Mouse (Mus musculus): ENCODE data around the gene Stag3. TPM values are rescaled to one million over a fixed set of nuclear protein-coding genes. Genes with fewer than 3 reads are reported as not detected.

Stag3 gene
- polyA plus RNA-seq, 1 experiment from 2014 or later, result 2.1 TPM

DNA sequence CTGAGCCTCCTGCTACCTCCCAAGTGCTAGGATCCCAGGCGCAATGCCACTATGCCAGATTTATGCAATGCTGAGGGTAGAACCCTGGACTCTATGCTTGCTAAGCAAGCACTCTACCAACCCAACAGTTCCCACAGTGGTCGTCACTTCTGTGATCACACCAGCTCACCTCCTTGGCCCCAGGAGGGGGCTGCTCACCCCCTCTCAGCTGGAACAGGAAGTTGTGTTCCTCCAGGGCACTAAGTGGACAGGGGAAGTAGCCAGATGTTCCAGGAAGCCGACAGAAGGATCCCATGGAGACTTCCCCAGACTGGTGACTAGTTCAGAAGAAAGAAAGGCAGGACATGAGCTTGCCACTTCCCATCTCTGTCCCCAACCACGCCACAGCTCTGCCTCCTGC is 18.0 kb upstream of the Stag3 start:
- no peak overlapping the region; the same call in 1 of the 2 replicates for H3K9ac ChIP-seq (ENCODE audit: low read length)
- 72% methylated on average over 4 of the region's 4 CpGs for WGBS
- no peak overlapping the region for H3K27ac ChIP-seq (replicated peaks in 1 of 2; ENCODE audit: control insufficient read depth in 1 of 2, insufficient read depth in 1 of 2, low read depth in 2 of 2, low read length in 2 of 2)
- no peak overlapping the region for H3K4me3 ChIP-seq (ENCODE audit: control insufficient read depth in 1 of 2, insufficient read depth in 1 of 2, low read depth in 1 of 2, low read length in 2 of 2)
- no peak for ATAC-seq (ENCODE audit: insufficient number of reproducible peaks, insufficient read depth, low FRiP score, low read depth)
- H3K36me3 ChIP-seq (ENCODE audit: control insufficient read depth, insufficient read depth, low read length), result peaks cover 53% of the 10 kb centered on the region
- peak overlapping the region; percentile 94; the same call in 1 of the 2 replicates for H3K4me2 ChIP-seq (ENCODE audit: low read length)
- H3K4me1 ChIP-seq (ENCODE audit: control insufficient read depth in 2 of 2, insufficient read depth in 2 of 2, low read length in 2 of 2), result peaks cover 20 to 39% of the 10 kb centered on the region in 2 experiments
- no peaks in the 10 kb centered on the region for H3K9me3 ChIP-seq (ENCODE audit: control insufficient read depth, low read length)
- no peaks in the 10 kb centered on the region for H3K27me3 ChIP-seq (ENCODE audit: control insufficient read depth, insufficient read depth, low read length)

DNA sequence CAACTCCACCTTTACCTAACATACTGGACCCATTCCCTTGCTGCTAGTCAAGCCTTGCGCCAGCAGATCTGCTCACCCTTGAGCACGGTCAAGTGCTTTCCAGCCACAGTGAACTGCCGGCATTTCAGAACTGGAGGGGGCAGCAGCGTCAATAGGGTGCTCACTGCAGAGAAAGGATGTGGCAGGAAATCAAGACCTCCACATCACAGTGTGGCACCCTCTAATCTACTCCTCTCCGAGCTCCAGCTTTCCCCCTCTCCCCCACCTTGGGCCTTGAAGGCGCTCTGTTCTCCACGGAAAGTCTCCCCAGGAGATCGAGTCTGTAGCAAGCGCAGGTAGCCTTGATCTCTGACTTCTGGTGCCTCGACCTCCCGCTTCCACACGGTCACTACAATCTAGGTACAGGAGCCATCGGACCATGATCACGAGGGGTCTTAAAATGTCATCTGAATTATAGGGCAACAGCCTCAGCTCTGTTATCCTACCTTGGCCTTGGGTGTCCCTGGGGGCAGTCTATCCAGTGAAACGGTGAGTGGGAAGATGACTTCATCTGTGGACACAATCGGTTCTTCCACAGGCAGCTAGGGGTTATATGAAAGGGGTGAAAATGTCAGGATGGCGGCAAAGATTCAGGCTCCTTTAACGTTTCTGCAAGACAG is 17.3 kb upstream of the Stag3 start:
- WGBS, result 60% methylated on average over 18 of the region's 18 CpGs
- Histone ChIP-seq H3K36me3 (ENCODE audit: control insufficient read depth, insufficient read depth, low read length) (peaks cover 53% of the 10 kb centered on the region), H3K9ac (ENCODE audit: low read length) (peak overlapping the region; percentile 94), H3K27me3 (ENCODE audit: control insufficient read depth, insufficient read depth, low read length) (no peaks in the 10 kb centered on the region), H3K4me3 (ENCODE audit: control insufficient read depth in 1 of 2, insufficient read depth in 1 of 2, low read depth in 1 of 2, low read length in 2 of 2) (peak overlapping the region; percentile 86 to 96), H3K4me1 (ENCODE audit: control insufficient read depth in 2 of 2, insufficient read depth in 2 of 2, low read length in 2 of 2) (peaks cover 20 to 39% of the 10 kb centered on the region in 2 experiments), H3K9me3 (ENCODE audit: control insufficient read depth, low read length) (no peaks in the 10 kb centered on the region), H3K27ac (replicated peaks in 1 of 2; ENCODE audit: control insufficient read depth in 1 of 2, insufficient read depth in 1 of 2, low read depth in 2 of 2, low read length in 2 of 2) (no peak overlapping the region), H3K4me2 (ENCODE audit: low read length) (peak overlapping the region; percentile 94)
- no peak for ATAC-seq (ENCODE audit: insufficient number of reproducible peaks, insufficient read depth, low FRiP score, low read depth)

DNA sequence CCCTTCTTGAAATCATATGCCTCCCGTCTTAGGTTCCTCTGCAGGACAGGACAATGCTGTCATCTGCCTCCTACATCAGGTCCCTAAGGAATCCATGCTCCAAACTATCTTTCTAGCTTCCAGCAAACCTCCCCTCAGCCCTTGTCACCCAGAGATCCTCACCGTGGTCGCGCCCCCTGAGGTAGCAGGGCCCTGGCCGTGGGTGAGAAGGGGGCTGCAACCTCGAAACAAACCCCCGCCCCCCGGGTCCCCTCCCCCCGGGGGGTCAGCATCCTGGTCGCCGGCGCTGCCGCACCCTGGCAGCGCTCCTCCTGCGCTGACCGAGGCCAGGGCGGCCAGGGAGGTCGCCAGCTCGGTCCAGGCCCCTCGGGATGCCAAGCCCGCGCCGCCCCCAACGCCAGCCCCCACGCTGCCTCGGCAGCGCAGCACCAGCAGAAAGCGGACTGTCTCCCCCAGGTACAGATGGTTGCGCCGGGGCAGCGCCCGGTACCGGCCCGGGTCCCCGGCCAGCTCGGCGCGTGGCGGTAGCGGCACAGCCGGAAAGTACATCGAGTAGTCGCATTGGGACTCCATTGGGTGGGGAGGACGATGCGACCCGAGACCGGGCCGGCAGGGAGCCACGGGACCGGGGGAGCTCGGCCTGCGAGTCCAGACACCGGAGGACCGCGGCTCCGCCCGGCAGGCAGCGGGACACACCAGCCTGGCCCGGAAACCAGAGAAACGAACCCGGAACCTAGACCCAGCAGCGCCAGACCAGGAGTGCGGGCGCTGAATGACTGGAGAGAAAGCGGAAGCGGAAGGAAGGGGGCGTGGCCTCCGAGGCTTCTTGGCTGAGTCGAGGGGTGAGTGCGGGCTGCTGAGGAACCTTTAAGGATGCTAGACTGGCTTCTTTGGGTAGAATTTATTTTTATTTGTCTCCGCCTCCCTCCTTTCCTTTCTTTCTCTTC is 16.5 kb upstream of the Stag3 start, which contains the start of gene BC037034:
Gene BC037034 (minus strand): TSS at position 774 of the 947 bp plus-strand sequence.
- Histone ChIP-seq H3K4me2 (ENCODE audit: low read length) (peak within 1 kb of the TSS; percentile 94), H3K27ac (replicated peaks in 1 of 2; ENCODE audit: control insufficient read depth in 1 of 2, insufficient read depth in 1 of 2, low read depth in 2 of 2, low read length in 2 of 2) (peak within 1 kb of the TSS; percentile 67 to 75), H3K36me3 (ENCODE audit: control insufficient read depth, insufficient read depth, low read length) (peaks cover 48% of the 10 kb centered on the region), H3K9me3 (ENCODE audit: control insufficient read depth, low read length) (no peaks in the 10 kb centered on the region), H3K27me3 (ENCODE audit: control insufficient read depth, insufficient read depth, low read length) (no peaks in the 10 kb centered on the region), H3K4me1 (ENCODE audit: control insufficient read depth in 2 of 2, insufficient read depth in 2 of 2, low read length in 2 of 2) (peaks cover 19 to 35% of the 10 kb centered on the region in 2 experiments), H3K4me3 (ENCODE audit: control insufficient read depth in 1 of 2, insufficient read depth in 1 of 2, low read depth in 1 of 2, low read length in 2 of 2) (peak within 1 kb of the TSS; percentile 86 to 96), H3K9ac (ENCODE audit: low read length) (peak within 1 kb of the TSS; percentile 94)
- WGBS, result 0% methylated on average over 64 of the region's 71 CpGs
- ATAC-seq (ENCODE audit: insufficient number of reproducible peaks, insufficient read depth, low FRiP score, low read depth), result peak; percentile 82

DNA sequence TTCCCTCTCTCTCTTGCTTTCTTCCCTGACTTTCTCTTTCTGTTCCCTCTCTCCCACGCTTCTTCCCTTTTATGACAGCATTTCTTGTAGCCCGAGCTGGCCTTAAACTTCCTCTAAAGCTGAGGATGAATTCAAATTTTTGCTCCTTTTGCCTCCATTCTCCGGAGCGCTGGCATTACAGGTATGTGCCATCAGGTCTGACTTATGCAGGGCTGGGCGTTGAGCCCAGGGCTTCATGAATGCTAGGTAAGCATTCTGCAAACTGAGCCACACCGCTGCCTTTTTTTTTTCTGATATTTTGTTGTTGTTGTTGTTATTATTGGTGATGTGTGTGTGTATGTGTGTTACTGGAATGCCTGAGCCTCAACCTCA is 15.8 kb upstream of the Stag3 start:
- H3K4me2 ChIP-seq (ENCODE audit: low read length), result peak overlapping the region; percentile 94
- H3K27me3 ChIP-seq (ENCODE audit: control insufficient read depth, insufficient read depth, low read length), result no peaks in the 10 kb centered on the region
- ATAC-seq (ENCODE audit: insufficient number of reproducible peaks, insufficient read depth, low FRiP score, low read depth), result no peak
- H3K27ac ChIP-seq (replicated peaks in 1 of 2; ENCODE audit: control insufficient read depth in 1 of 2, insufficient read depth in 1 of 2, low read depth in 2 of 2, low read length in 2 of 2), result peak overlapping the region in 1 of 2 experiments; percentile 11; a peak in 1 of 4 replicates
- no peaks in the 10 kb centered on the region for H3K9me3 ChIP-seq (ENCODE audit: control insufficient read depth, low read length)
- peaks cover 42% of the 10 kb centered on the region for H3K36me3 ChIP-seq (ENCODE audit: control insufficient read depth, insufficient read depth, low read length)
- peak overlapping the region; percentile 94 for H3K9ac ChIP-seq (ENCODE audit: low read length)
- 13% methylated on average over 6 of the region's 6 CpGs for WGBS
- H3K4me1 ChIP-seq (ENCODE audit: control insufficient read depth in 2 of 2, insufficient read depth in 2 of 2, low read length in 2 of 2), result peaks cover 13 to 28% of the 10 kb centered on the region in 2 experiments
- H3K4me3 ChIP-seq (ENCODE audit: control insufficient read depth in 1 of 2, insufficient read depth in 1 of 2, low read depth in 1 of 2, low read length in 2 of 2), result peak overlapping the region; percentile 86 to 96

DNA sequence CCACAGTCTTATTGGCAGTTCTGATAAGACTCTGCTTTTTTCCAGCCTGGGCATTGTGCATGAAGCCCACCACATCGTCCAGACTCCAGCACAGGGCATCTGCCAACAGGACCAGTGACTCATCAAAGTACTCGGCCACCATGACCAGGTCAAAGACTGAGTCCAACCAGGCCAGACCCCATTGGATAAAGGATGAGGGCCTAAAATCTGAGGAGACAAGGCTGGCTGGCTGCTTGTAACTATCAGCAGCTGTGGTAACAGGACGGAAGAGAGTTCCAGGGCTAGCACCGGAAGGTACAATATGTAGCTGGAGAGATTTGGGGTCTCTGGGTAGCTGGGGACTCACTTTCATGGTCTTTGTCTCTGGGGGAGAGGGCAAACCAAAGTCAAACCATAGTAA is 14.3 kb upstream of the Stag3 start:
- ATAC-seq (ENCODE audit: insufficient number of reproducible peaks, insufficient read depth, low FRiP score, low read depth), result no peak
- 92% methylated on average over 4 of the region's 4 CpGs for WGBS
- H3K9ac ChIP-seq (ENCODE audit: low read length), result no peak overlapping the region
- no peaks in the 10 kb centered on the region for H3K9me3 ChIP-seq (ENCODE audit: control insufficient read depth, low read length)
- H3K4me2 ChIP-seq (ENCODE audit: low read length), result no peak overlapping the region
- peaks cover 3% of the 10 kb centered on the region; the same call in 1 of the 2 replicates for H3K27me3 ChIP-seq (ENCODE audit: control insufficient read depth, insufficient read depth, low read length)
- H3K36me3 ChIP-seq (ENCODE audit: control insufficient read depth, insufficient read depth, low read length), result peaks cover 27% of the 10 kb centered on the region
- H3K27ac ChIP-seq (replicated peaks in 1 of 2; ENCODE audit: control insufficient read depth in 1 of 2, insufficient read depth in 1 of 2, low read depth in 2 of 2, low read length in 2 of 2), result no peak overlapping the region
- no peak overlapping the region for H3K4me3 ChIP-seq (ENCODE audit: control insufficient read depth in 1 of 2, insufficient read depth in 1 of 2, low read depth in 1 of 2, low read length in 2 of 2)
- H3K4me1 ChIP-seq (ENCODE audit: control insufficient read depth in 2 of 2, insufficient read depth in 2 of 2, low read length in 2 of 2), result peaks cover 8 to 21% of the 10 kb centered on the region in 2 experiments

DNA sequence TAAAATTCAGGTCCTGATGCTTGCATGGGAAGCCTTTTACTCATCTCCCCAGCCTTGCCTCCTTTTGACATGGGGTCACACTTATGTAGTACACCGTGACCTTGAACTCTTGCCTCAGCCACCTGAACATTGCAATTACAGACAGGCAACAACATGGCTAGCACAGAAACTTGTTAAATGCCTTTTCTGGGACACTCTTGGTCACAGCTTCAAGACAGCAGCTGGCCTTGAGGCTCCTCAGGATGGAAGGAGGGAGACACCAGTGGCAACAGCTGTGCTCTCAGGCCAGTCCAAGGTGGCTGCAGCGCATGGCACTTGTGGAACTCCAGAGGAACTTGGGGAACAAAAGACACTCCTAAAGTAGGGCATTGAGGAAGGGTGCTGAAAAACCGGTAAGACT is 12.9 kb upstream of the Stag3 start:
- H3K4me2 ChIP-seq (ENCODE audit: low read length), result no peak overlapping the region
- WGBS, result 82% methylated on average over 3 of the region's 3 CpGs
- no peak overlapping the region for H3K27ac ChIP-seq (replicated peaks in 1 of 2; ENCODE audit: control insufficient read depth in 1 of 2, insufficient read depth in 1 of 2, low read depth in 2 of 2, low read length in 2 of 2)
- no peaks in the 10 kb centered on the region for H3K9me3 ChIP-seq (ENCODE audit: control insufficient read depth, low read length)
- ATAC-seq (ENCODE audit: insufficient number of reproducible peaks, insufficient read depth, low FRiP score, low read depth), result no peak
- H3K27me3 ChIP-seq (ENCODE audit: control insufficient read depth, insufficient read depth, low read length), result peaks cover 16% of the 10 kb centered on the region
- H3K36me3 ChIP-seq (ENCODE audit: control insufficient read depth, insufficient read depth, low read length), result peaks cover 13% of the 10 kb centered on the region
- no peak overlapping the region for H3K4me3 ChIP-seq (ENCODE audit: control insufficient read depth in 1 of 2, insufficient read depth in 1 of 2, low read depth in 1 of 2, low read length in 2 of 2)
- H3K9ac ChIP-seq (ENCODE audit: low read length), result no peak overlapping the region
- peaks cover 8 to 21% of the 10 kb centered on the region in 2 experiments for H3K4me1 ChIP-seq (ENCODE audit: control insufficient read depth in 2 of 2, insufficient read depth in 2 of 2, low read length in 2 of 2)

DNA sequence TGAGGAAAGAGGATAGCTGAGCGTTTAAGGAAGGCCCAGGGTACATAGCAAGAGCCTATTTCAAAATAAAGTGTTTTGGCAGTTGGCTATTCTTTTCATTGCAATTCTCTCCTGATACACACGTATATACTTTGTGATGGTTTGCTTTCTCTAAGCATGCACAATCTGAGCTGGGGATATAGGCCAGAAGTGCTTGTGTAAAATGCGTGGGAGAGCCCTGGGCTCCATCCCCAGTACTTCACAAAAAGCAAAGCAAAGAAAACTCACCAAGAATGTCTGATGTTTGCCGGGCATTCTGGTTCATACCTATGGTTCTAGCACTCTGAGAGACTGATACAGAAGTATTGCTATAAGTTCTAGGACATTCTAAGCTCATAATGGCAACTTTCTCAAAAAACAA is 11.1 kb upstream of the Stag3 start:
- Histone ChIP-seq H3K27ac (replicated peaks in 1 of 2; ENCODE audit: control insufficient read depth in 1 of 2, insufficient read depth in 1 of 2, low read depth in 2 of 2, low read length in 2 of 2) (no peak overlapping the region), H3K9me3 (ENCODE audit: control insufficient read depth, low read length) (no peaks in the 10 kb centered on the region), H3K27me3 (ENCODE audit: control insufficient read depth, insufficient read depth, low read length) (peaks cover 23% of the 10 kb centered on the region), H3K4me1 (ENCODE audit: control insufficient read depth in 2 of 2, insufficient read depth in 2 of 2, low read length in 2 of 2) (peaks cover 0 to 10% of the 10 kb centered on the region in 2 experiments; a peak in 3 of 4 replicates), H3K4me2 (ENCODE audit: low read length) (no peak overlapping the region), H3K4me3 (ENCODE audit: control insufficient read depth in 1 of 2, insufficient read depth in 1 of 2, low read depth in 1 of 2, low read length in 2 of 2) (no peak overlapping the region), H3K9ac (ENCODE audit: low read length) (no peak overlapping the region), H3K36me3 (ENCODE audit: control insufficient read depth, insufficient read depth, low read length) (0 out of 2 replicates have a peak, but pooled peaks cover 9% of the 10 kb centered on the region)
- ATAC-seq (ENCODE audit: insufficient number of reproducible peaks, insufficient read depth, low FRiP score, low read depth), result no peak
- 68% methylated on average over 4 of the region's 4 CpGs for WGBS
